Mouse (Mus musculus) liver, postnatal 0 days (tissue): ENCODE measurements around the gene Vwa3b. TPM values are rescaled to one million over a fixed set of nuclear protein-coding genes. Genes with fewer than 3 reads are reported as not detected.

Source experiments
- ATAC-seq: fragments of 200-750 bp; cut with Nextera tagmentation; 2 replicates; pipeline ENCODE4 v1.8.0; 2017; ENCODE audit warnings: mild to moderate bottlenecking, moderate library complexity
- DNase-seq: peaks from one replicate; pipeline ENCODE4 v3.0.0-alpha.2; 2016
- H3K27ac ChIP-seq: fragments of 300-500 bp; sonication (generic); 2 replicates; pipeline ENCODE4 v1.5.1; 2014; ENCODE audit warnings: antibody characterized with exemption, moderate library complexity, mild to moderate bottlenecking, low read depth
- H3K27me3 ChIP-seq: fragments of 300-500 bp; sonication (generic); 2 replicates; pipeline ENCODE4 v1.6.1; 2014; ENCODE audit warnings: low read length, control low read depth, mixed read lengths; ENCODE audit not compliant: insufficient read depth
- H3K36me3 ChIP-seq: fragments of 300-500 bp; sonication (generic); replicated peaks from 2 replicates; pipeline ENCODE4 v1.6.1; 2014; ENCODE audit warnings: mild to moderate bottlenecking, control low read depth, low read length, moderate library complexity, mixed read lengths; ENCODE audit not compliant: insufficient read depth
- H3K4me1 ChIP-seq: fragments of 300-500 bp; sonication (generic); 2 replicates; pipeline ENCODE4 v1.6.1; 2014; ENCODE audit warnings: antibody characterized with exemption, mild to moderate bottlenecking, control low read depth; ENCODE audit not compliant: insufficient read depth
- H3K4me2 ChIP-seq: fragments of 300-500 bp; sonication (generic); 2 replicates; pipeline ENCODE4 v1.6.1; 2014; ENCODE audit warnings: low read depth, mild to moderate bottlenecking, low read length, moderate library complexity, mixed read lengths
- H3K4me3 ChIP-seq: fragments of 300-500 bp; sonication (generic); 2 replicates; pipeline ENCODE4 v1.5.1; 2014; ENCODE audit warnings: low read depth, low read length
- H3K9ac ChIP-seq: fragments of 300-500 bp; sonication (generic); replicated peaks from 2 replicates; pipeline ENCODE4 v1.6.1; 2014; ENCODE audit warnings: mild to moderate bottlenecking, moderate library complexity
- H3K9me3 ChIP-seq: fragments of 300-500 bp; sonication (generic); 2 replicates; pipeline ENCODE4 v1.6.1; 2016; ENCODE audit warnings: mild to moderate bottlenecking, control low read depth, low read length, mixed read lengths
- CTCF ChIP-seq: sonication (generic); IDR thresholded peaks from 2 replicates; pipeline ENCODE4 v1.5.1; 2016; ENCODE audit warnings: antibody characterized with exemption, low read depth
- EP300 ChIP-seq: IDR thresholded peaks from 2 replicates; pipeline ENCODE4 v1.6.1; 2016; ENCODE audit warnings: antibody characterized with exemption, low read depth, mild to moderate bottlenecking
- WGBS: fragments of 180-500 bp; shearing (Covaris S2); extraction: QIAGEN DNeasy Blood & Tissue Kit; methylation state at CpG from one replicate; pipeline ENCODE4 v1.1.7; 2014; ENCODE audit not compliant: insufficient replicate concordance; 5-methylcytosine and 5-hydroxymethylcytosine counted together
- polyA plus RNA-seq: library from polyadenylated mRNA; unstranded; fragments of >200 nt; fragmentation: Nextera tagmentation; extraction: Ambion mirVana; gene quantifications from 2 replicates; pipeline ENCODE4 v1.2.1, GENCODE M21; 2015

Gene Vwa3b
- polyA plus RNA-seq, 1 experiment from 2014 or later, result 1.1 TPM

DNA sequence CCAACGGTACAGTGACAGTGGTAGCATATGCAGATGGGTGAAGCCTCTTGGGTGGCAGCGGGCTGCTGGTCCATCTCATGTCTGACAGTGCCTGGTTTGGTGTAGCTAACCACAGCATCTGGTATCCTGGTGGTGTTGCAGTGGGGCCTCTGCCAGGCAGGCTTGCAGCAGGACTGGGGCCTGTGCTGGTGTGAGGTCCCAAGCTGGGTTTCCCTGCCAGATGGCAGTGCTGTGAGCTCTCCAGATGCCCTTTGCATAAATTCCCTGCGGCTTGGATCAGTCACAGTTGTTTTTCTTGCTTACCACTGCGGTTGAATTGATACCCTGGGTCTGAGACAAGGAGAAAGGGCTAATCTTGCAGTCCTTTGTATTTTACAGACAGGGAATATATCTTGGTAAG is 95.9 kb downstream of the Vwa3b start:
- no peaks in the 10 kb centered on the region for H3K9me3 ChIP-seq
- WGBS, result 58% methylated on average over 4 of the region's 4 CpGs

GRCm38 (mm10) chr1:37122798-37123197 is 96.4 kb downstream of the Vwa3b start:
- Histone ChIP-seq H3K9me3 (no peaks in the 10 kb centered on the region), H3K4me2 (no peak overlapping the region), H3K4me1 (no peaks in the 10 kb centered on the region), H3K36me3 (no peaks in the 10 kb centered on the region), H3K27me3 (no peaks in the 10 kb centered on the region), H3K9ac (no peak overlapping the region), H3K4me3 (no peak overlapping the region), H3K27ac (no peak overlapping the region)
- DNase-seq (no peak), ATAC-seq (no peak)
- 71% methylated on average over 3 of the region's 3 CpGs for WGBS
- TF ChIP-seq EP300 (no peak), CTCF (no peak)

More for the DNA sequence above, 95.9 kb downstream of the Vwa3b start:
- no peak for TF ChIP-seq EP300
- TF ChIP-seq CTCF, result no peak
- no peak overlapping the region for H3K4me2 ChIP-seq
- no peaks in the 10 kb centered on the region for H3K4me1 ChIP-seq
- no peak overlapping the region for H3K4me3 ChIP-seq
- H3K9ac ChIP-seq, result no peak overlapping the region
- no peaks in the 10 kb centered on the region for H3K36me3 ChIP-seq
- no peaks in the 10 kb centered on the region for H3K27me3 ChIP-seq
- no peak for ATAC-seq
- DNase-seq, result no peak
- no peak overlapping the region for H3K27ac ChIP-seq

GRCm38 (mm10) chr1:37124696-37125349 is 98.4 kb downstream of the Vwa3b start:
- TF ChIP-seq CTCF (no peak), EP300 (no peak)
- Histone ChIP-seq H3K9ac (no peak overlapping the region), H3K4me3 (no peak overlapping the region), H3K9me3 (no peaks in the 10 kb centered on the region), H3K27me3 (no peaks in the 10 kb centered on the region), H3K4me2 (no peak overlapping the region), H3K36me3 (no peaks in the 10 kb centered on the region), H3K27ac (no peak overlapping the region), H3K4me1 (no peaks in the 10 kb centered on the region)
- DNase-seq (no peak), ATAC-seq (no peak)
- 75% methylated on average over 12 of the region's 12 CpGs for WGBS

- no peaks in the 10 kb centered on the region for H3K4me1 ChIP-seq
- no peak overlapping the region for H3K27ac ChIP-seq
- H3K4me3 ChIP-seq, result no peak overlapping the region
- H3K36me3 ChIP-seq, result no peaks in the 10 kb centered on the region
- no peak for ATAC-seq
- no peak overlapping the region for H3K9ac ChIP-seq
- WGBS, result 76% methylated on average over 7 of the region's 8 CpGs
- H3K27me3 ChIP-seq, result no peaks in the 10 kb centered on the region
- DNase-seq, result no peak
- TF ChIP-seq EP300 (no peak), CTCF (no peak)
- no peak overlapping the region for H3K4me2 ChIP-seq
- H3K9me3 ChIP-seq, result no peaks in the 10 kb centered on the region
Observed at GRCm38 (mm10) chr1:37130012-37130570, 103.7 kb downstream of the Vwa3b start.

- ATAC-seq (no peak), DNase-seq (no peak)
- Histone ChIP-seq H3K4me1 (no peaks in the 10 kb centered on the region), H3K9me3 (no peaks in the 10 kb centered on the region), H3K36me3 (no peaks in the 10 kb centered on the region), H3K27ac (no peak overlapping the region), H3K9ac (no peak overlapping the region), H3K27me3 (no peaks in the 10 kb centered on the region), H3K4me2 (no peak overlapping the region), H3K4me3 (no peak overlapping the region)
- TF ChIP-seq EP300 (no peak), CTCF (no peak)
Observed at GRCm38 (mm10) chr1:37131146-37131545, 104.8 kb downstream of the Vwa3b start.

DNA sequence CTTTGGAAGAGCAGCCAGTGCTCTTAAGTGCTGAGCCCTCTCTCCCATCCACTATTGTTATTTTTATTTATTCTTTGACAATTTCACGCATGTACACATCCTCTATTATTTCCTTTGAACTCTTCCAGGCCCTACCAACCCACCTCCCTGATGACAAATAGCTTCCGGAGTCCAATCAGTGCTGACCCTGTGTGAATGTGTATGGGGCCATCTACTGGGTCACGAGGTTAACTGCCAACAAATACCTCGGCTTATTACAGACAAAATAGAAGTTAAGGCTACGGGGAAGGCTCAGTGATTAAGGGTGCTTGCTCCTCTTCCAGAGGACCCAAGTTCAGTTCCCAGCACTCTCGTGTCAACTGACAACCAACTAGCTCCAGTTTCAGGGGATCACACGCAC is 106.0 kb downstream of the Vwa3b start:
- DNase-seq (no peak), ATAC-seq (no peak)
- no peaks in the 10 kb centered on the region for H3K36me3 ChIP-seq
- H3K27ac ChIP-seq, result no peak overlapping the region
- TF ChIP-seq CTCF, result peak; percentile 34; the same call in 1 of the 2 replicates
- no peak for TF ChIP-seq EP300
- H3K9me3 ChIP-seq, result no peaks in the 10 kb centered on the region
- 52% methylated on average over 7 of the region's 7 CpGs for WGBS
- H3K4me2 ChIP-seq, result no peak overlapping the region
- H3K27me3 ChIP-seq, result no peaks in the 10 kb centered on the region
- H3K4me1 ChIP-seq, result no peaks in the 10 kb centered on the region
- H3K9ac ChIP-seq, result no peak overlapping the region
- no peak overlapping the region for H3K4me3 ChIP-seq

- 62% methylated on average over 4 of the region's 4 CpGs for WGBS
- H3K4me1 ChIP-seq, result no peaks in the 10 kb centered on the region
- DNase-seq (no peak), ATAC-seq (no peak)
- no peak overlapping the region for H3K4me3 ChIP-seq
- no peak overlapping the region for H3K9ac ChIP-seq
- no peak for TF ChIP-seq CTCF
- TF ChIP-seq EP300, result no peak
- H3K27ac ChIP-seq, result no peak overlapping the region
- H3K36me3 ChIP-seq, result no peaks in the 10 kb centered on the region
- no peaks in the 10 kb centered on the region for H3K9me3 ChIP-seq
- H3K27me3 ChIP-seq, result no peaks in the 10 kb centered on the region
- H3K4me2 ChIP-seq, result no peak overlapping the region
Observed at GRCm38 (mm10) chr1:37145966-37146365, 119.6 kb downstream of the Vwa3b start.
